Mouse (Mus musculus): ENCODE results near the gene Smpx. TPM values are rescaled to one million over a fixed set of nuclear protein-coding genes. Genes with fewer than 3 reads are reported as not detected.

Smpx gene
- polyA plus RNA-seq, 1 experiment from 2014 or later, result not detected

GRCm38 (mm10) chrX:157731658-157732314 lies 33.1 kb downstream of the Smpx start:
- DNase-seq (ENCODE audit: low read depth, low spot score) (no peak), ATAC-seq (peak; percentile 62)
- POLR2A ChIA-PET, result no interaction called here
- CTCF ChIA-PET, result interaction anchor here (1.5 kb wide), 1 partner anchor 1191 kb away, joined by 3 read pairs; no protein-coding TSS in a partner anchor
- TF ChIP-seq CTCF (IDR thresholded peaks at IDR 0.05), result peak; percentile 65
- H3K27me3 ChIP-seq, result peaks cover 44% of the 10 kb centered on the region
- in situ Hi-C loops (cut with MboI; ENCODE audit: low pct_unique_long_range_greater_than_20kb), result loop anchor here (5.0 kb wide), 1 partner anchor 1191 kb away; no protein-coding TSS in a partner anchor

- CTCF ChIA-PET, result interaction anchor here (1.5 kb wide), 1 partner anchor 1190 kb away, joined by 3 read pairs; no protein-coding TSS in a partner anchor
- POLR2A ChIA-PET, result no interaction called here
- no peak for ATAC-seq
- no peak for DNase-seq (ENCODE audit: low read depth, low spot score)
- no peak for TF ChIP-seq CTCF (IDR thresholded peaks at IDR 0.05)
- in situ Hi-C loops (cut with MboI; ENCODE audit: low pct_unique_long_range_greater_than_20kb), result loop anchor here (5.0 kb wide), 1 partner anchor 1190 kb away; no protein-coding TSS in a partner anchor
- peaks cover 38% of the 10 kb centered on the region for H3K27me3 ChIP-seq
Measured at GRCm38 (mm10) chrX:157732346-157732745, 33.6 kb downstream of the Smpx start.

GRCm38 (mm10) chrX:157733836-157734235 lies 35.1 kb downstream of the Smpx start:
- ChIA-PET CTCF (interaction anchor here (0.7 kb wide), 1 partner anchor 19 kb away, joined by 3 read pairs; no protein-coding TSS in a partner anchor), POLR2A (no interaction called here)
- DNase-seq (ENCODE audit: low read depth, low spot score) (no peak), ATAC-seq (no peak)
- peaks cover 28% of the 10 kb centered on the region for H3K27me3 ChIP-seq
- TF ChIP-seq CTCF (IDR thresholded peaks at IDR 0.05), result no peak
- in situ Hi-C loops (cut with MboI; ENCODE audit: low pct_unique_long_range_greater_than_20kb), result loop anchor here (5.0 kb wide), 1 partner anchor 1188 kb away; no protein-coding TSS in a partner anchor

- in situ Hi-C loops (cut with MboI; ENCODE audit: low pct_unique_long_range_greater_than_20kb), result loop anchor here (5.0 kb wide), 1 partner anchor 1188 kb away; no protein-coding TSS in a partner anchor
- DNase-seq (ENCODE audit: low read depth, low spot score) (no peak), ATAC-seq (no peak)
- TF ChIP-seq CTCF (IDR thresholded peaks at IDR 0.05), result no peak
- ChIA-PET CTCF (no interaction called here), POLR2A (no interaction called here)
- H3K27me3 ChIP-seq, result peaks cover 28% of the 10 kb centered on the region
Measured at GRCm38 (mm10) chrX:157734341-157734740, 35.6 kb downstream of the Smpx start.

- no peak for TF ChIP-seq CTCF (IDR thresholded peaks at IDR 0.05)
- H3K27me3 ChIP-seq, result peaks cover 17% of the 10 kb centered on the region
- ATAC-seq (no peak), DNase-seq (ENCODE audit: low read depth, low spot score) (no peak)
- POLR2A ChIA-PET, result no interaction called here
- CTCF ChIA-PET, result no interaction called here
- in situ Hi-C loops (cut with MboI; ENCODE audit: low pct_unique_long_range_greater_than_20kb), result no loop called here
Measured at GRCm38 (mm10) chrX:157747815-157748544, 49.3 kb downstream of the Smpx start.

- POLR2A ChIA-PET, result no interaction called here
- in situ Hi-C loops (cut with MboI; ENCODE audit: low pct_unique_long_range_greater_than_20kb), result no loop called here
- ATAC-seq (no peak), DNase-seq (ENCODE audit: low read depth, low spot score) (no peak)
- TF ChIP-seq CTCF (IDR thresholded peaks at IDR 0.05), result no peak
- H3K27me3 ChIP-seq, result peaks cover 31% of the 10 kb centered on the region
- CTCF ChIA-PET, result no interaction called here
Measured at GRCm38 (mm10) chrX:157754559-157754958, 55.8 kb downstream of the Smpx start.

GRCm38 (mm10) chrX:157762542-157762941 lies 63.8 kb downstream of the Smpx start:
- H3K27me3 ChIP-seq, result peaks cover under 1% of the 10 kb centered on the region
- no peak for DNase-seq (ENCODE audit: low read depth, low spot score)
- no peak for TF ChIP-seq CTCF (IDR thresholded peaks at IDR 0.05)
- no peak for ATAC-seq
- ChIA-PET CTCF (no interaction called here), POLR2A (no interaction called here)
- in situ Hi-C loops (cut with MboI; ENCODE audit: low pct_unique_long_range_greater_than_20kb), result no loop called here

- CTCF ChIA-PET, result no interaction called here
- ATAC-seq, result no peak
- POLR2A ChIA-PET, result no interaction called here
- in situ Hi-C loops (cut with MboI; ENCODE audit: low pct_unique_long_range_greater_than_20kb), result no loop called here
- DNase-seq (ENCODE audit: low read depth, low spot score), result no peak
- TF ChIP-seq CTCF (IDR thresholded peaks at IDR 0.05), result no peak
- peaks cover 3% of the 10 kb centered on the region for H3K27me3 ChIP-seq
Measured at GRCm38 (mm10) chrX:157801669-157802068, 103.0 kb downstream of the Smpx start.

Other genes starting within 250 kb of the Smpx start
- gene Sms, start 206.6 kb upstream of the Smpx start, polyA plus RNA-seq (2021), result 23.4 TPM
- 1.2 TPM for gene Yy2, start 129.9 kb upstream of the Smpx start, polyA plus RNA-seq (2021)
- 30.9 TPM for gene Mbtps2, start 100.2 kb upstream of the Smpx start, polyA plus RNA-seq (2021)
- not detected for gene Klhl34, start 119.5 kb downstream of the Smpx start, polyA plus RNA-seq (2021)